Mouse (Mus musculus): Measurements from ENCODE around the gene Hivep3. TPM values are rescaled to one million over a fixed set of nuclear protein-coding genes. Genes with fewer than 3 reads are reported as not detected.
A peak's percentile ranks its signal among the peaks of the same experiment; 100 is the strongest.

Gene Hivep3
- polyA plus RNA-seq, 1 experiment from 2014 or later = 0.84 TPM

DNA sequence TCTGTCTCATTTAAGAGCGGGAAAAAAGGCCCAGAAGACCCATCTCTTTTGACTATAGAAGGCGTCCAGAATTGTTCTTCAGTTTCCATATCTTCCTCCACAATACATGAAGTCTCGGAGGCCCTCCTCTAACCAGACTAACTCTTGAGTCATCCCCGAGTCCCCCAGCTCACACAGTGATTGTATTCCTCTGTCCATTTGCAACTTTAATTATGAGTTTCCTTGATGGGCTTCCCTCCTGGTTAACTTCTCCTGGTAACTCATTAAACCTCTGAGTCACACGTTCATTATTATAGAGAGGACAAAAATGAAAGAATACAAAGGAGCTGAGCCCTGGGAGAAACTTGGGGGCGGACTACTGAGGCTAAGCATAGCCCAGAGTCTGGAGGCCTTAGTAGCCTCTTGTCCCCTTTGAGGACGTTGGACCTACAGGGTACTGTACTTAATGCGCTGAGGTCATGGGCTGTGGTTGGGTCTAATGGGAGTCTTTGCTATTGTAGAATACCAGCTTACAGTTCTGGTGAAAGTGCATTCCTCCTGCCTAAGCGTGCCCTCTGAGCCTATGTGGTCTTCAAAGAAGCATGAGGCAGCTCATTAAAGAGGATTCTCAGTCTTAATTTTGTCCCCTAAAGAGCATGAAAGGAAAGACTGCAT, 56.0 kb downstream of the Hivep3 start:
- Histone ChIP-seq H3K27me3 (no peaks in the 10 kb centered on the region), H3K4me3 (replicated peaks) (no peak overlapping the region), H3K27ac (no peak overlapping the region), H3K9ac (replicated peaks) (no peak overlapping the region), H3K4me2 (no peak overlapping the region), H3K36me3 (no peaks in the 10 kb centered on the region), H3K4me1 (replicated peaks) (no peaks in the 10 kb centered on the region), H3K9me3 (peaks cover 2% of the 10 kb centered on the region; the same call in 1 of the 2 replicates)
- WGBS = 81% methylated on average over 9 of the region's 9 CpGs
- ATAC-seq (ENCODE audit: insufficient number of reproducible peaks, insufficient read depth, low FRiP score, low TSS enrichment, low read depth) = no peak

- Histone ChIP-seq H3K4me1 (replicated peaks) (no peaks in the 10 kb centered on the region), H3K27ac (no peak overlapping the region), H3K4me3 (replicated peaks) (no peak overlapping the region), H3K36me3 (no peaks in the 10 kb centered on the region), H3K9ac (replicated peaks) (no peak overlapping the region), H3K27me3 (no peaks in the 10 kb centered on the region), H3K9me3 (peaks cover 2% of the 10 kb centered on the region; the same call in 1 of the 2 replicates), H3K4me2 (no peak overlapping the region)
- WGBS = 70% methylated on average over 3 of the region's 3 CpGs
- no peak for ATAC-seq (ENCODE audit: insufficient number of reproducible peaks, insufficient read depth, low FRiP score, low TSS enrichment, low read depth)
Observed at GRCm38 (mm10) chr4:119798891-119799290, 65.3 kb downstream of the Hivep3 start.

GRCm38 (mm10) chr4:119806556-119806955, 73.0 kb downstream of the Hivep3 start:
- H3K36me3 ChIP-seq = no peaks in the 10 kb centered on the region
- WGBS = 76% methylated on average over 2 of the region's 2 CpGs
- no peak overlapping the region for H3K4me2 ChIP-seq
- no peak overlapping the region for H3K9ac ChIP-seq (replicated peaks)
- no peak overlapping the region for H3K4me3 ChIP-seq (replicated peaks)
- H3K27me3 ChIP-seq = peaks cover 5% of the 10 kb centered on the region
- H3K4me1 ChIP-seq (replicated peaks) = no peaks in the 10 kb centered on the region
- no peaks in the 10 kb centered on the region for H3K9me3 ChIP-seq
- H3K27ac ChIP-seq = no peak overlapping the region
- no peak for ATAC-seq (ENCODE audit: insufficient number of reproducible peaks, insufficient read depth, low FRiP score, low TSS enrichment, low read depth)

DNA sequence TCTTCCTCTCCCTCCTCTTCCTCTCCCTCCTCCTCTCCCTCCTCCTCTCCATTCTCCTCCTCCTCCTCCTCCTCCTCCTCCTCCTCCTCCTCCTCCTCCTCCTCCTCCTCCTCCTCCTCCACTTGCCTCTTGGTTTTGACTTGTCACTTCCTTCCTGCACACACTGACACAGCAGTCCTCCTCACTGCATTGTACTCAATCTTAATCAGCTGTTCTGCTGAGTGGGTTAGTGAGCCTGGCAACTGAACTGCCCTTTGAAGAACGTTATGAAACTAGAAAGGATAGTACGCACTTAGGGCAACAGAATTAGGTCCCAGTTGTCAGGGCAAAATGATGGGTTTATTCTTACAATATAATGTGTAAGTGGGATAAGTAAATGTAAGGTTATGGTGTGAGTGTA, 73.8 kb downstream of the Hivep3 start:
- ATAC-seq (ENCODE audit: insufficient number of reproducible peaks, insufficient read depth, low FRiP score, low TSS enrichment, low read depth) = no peak
- Histone ChIP-seq H3K27me3 (peaks cover 13% of the 10 kb centered on the region), H3K4me1 (replicated peaks) (no peaks in the 10 kb centered on the region), H3K27ac (no peak overlapping the region), H3K4me3 (replicated peaks) (no peak overlapping the region), H3K4me2 (no peak overlapping the region), H3K9me3 (no peaks in the 10 kb centered on the region), H3K36me3 (no peaks in the 10 kb centered on the region), H3K9ac (replicated peaks) (no peak overlapping the region)
- WGBS = 60% methylated on average over 2 of the region's 2 CpGs

GRCm38 (mm10) chr4:119809245-119809644, 75.7 kb downstream of the Hivep3 start:
- 30% methylated on average over 5 of the region's 5 CpGs for WGBS
- Histone ChIP-seq H3K36me3 (no peaks in the 10 kb centered on the region), H3K4me3 (replicated peaks) (no peak overlapping the region), H3K9me3 (no peaks in the 10 kb centered on the region), H3K4me2 (no peak overlapping the region), H3K27me3 (peaks cover 31% of the 10 kb centered on the region), H3K27ac (no peak overlapping the region), H3K9ac (replicated peaks) (no peak overlapping the region), H3K4me1 (replicated peaks) (peaks cover 3% of the 10 kb centered on the region)
- ATAC-seq (ENCODE audit: insufficient number of reproducible peaks, insufficient read depth, low FRiP score, low TSS enrichment, low read depth) = no peak

DNA sequence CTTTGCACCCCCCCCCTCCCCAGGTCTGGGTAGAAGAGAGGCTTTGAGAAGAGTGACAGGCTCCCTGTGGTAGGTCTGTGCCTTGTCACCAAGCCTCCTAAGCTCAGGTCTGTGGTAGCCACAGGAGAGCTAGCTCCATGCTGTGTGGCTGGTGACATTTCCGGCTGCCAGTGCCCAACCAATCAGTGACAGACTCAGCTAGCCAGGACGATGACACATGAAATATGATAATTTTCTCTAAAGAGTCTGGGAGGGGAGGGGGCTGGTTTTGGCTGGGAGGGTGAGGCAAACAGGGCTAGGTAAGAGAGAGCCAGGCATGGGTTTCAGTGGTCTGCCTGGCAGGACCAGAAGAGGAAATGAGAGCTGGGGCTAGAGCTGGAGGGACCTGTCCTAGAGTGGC, 79.2 kb downstream of the Hivep3 start:
- Histone ChIP-seq H3K9me3 (no peaks in the 10 kb centered on the region), H3K4me3 (replicated peaks) (no peak overlapping the region), H3K9ac (replicated peaks) (no peak overlapping the region), H3K4me1 (replicated peaks) (peaks cover 15% of the 10 kb centered on the region), H3K27me3 (peaks cover 61% of the 10 kb centered on the region), H3K27ac (no peak overlapping the region), H3K4me2 (no peak overlapping the region), H3K36me3 (no peaks in the 10 kb centered on the region)
- 13% methylated on average over 2 of the region's 2 CpGs for WGBS
- no peak for ATAC-seq (ENCODE audit: insufficient number of reproducible peaks, insufficient read depth, low FRiP score, low TSS enrichment, low read depth)

GRCm38 (mm10) chr4:119813500-119814184, 80.1 kb downstream of the Hivep3 start:
- peaks cover 15% of the 10 kb centered on the region for H3K4me1 ChIP-seq (replicated peaks)
- H3K27ac ChIP-seq = no peak overlapping the region
- WGBS = 9% methylated on average over 12 of the region's 12 CpGs
- no peak overlapping the region for H3K9ac ChIP-seq (replicated peaks)
- no peaks in the 10 kb centered on the region for H3K36me3 ChIP-seq
- H3K9me3 ChIP-seq = no peaks in the 10 kb centered on the region
- no peak overlapping the region for H3K4me3 ChIP-seq (replicated peaks)
- peaks cover 61% of the 10 kb centered on the region for H3K27me3 ChIP-seq
- 0 out of 2 replicates have a peak, but pooled peaks have one; percentile 75 for ATAC-seq (ENCODE audit: insufficient number of reproducible peaks, insufficient read depth, low FRiP score, low TSS enrichment, low read depth)
- peak overlapping the region; percentile 74; the same call in 1 of the 2 replicates for H3K4me2 ChIP-seq

DNA sequence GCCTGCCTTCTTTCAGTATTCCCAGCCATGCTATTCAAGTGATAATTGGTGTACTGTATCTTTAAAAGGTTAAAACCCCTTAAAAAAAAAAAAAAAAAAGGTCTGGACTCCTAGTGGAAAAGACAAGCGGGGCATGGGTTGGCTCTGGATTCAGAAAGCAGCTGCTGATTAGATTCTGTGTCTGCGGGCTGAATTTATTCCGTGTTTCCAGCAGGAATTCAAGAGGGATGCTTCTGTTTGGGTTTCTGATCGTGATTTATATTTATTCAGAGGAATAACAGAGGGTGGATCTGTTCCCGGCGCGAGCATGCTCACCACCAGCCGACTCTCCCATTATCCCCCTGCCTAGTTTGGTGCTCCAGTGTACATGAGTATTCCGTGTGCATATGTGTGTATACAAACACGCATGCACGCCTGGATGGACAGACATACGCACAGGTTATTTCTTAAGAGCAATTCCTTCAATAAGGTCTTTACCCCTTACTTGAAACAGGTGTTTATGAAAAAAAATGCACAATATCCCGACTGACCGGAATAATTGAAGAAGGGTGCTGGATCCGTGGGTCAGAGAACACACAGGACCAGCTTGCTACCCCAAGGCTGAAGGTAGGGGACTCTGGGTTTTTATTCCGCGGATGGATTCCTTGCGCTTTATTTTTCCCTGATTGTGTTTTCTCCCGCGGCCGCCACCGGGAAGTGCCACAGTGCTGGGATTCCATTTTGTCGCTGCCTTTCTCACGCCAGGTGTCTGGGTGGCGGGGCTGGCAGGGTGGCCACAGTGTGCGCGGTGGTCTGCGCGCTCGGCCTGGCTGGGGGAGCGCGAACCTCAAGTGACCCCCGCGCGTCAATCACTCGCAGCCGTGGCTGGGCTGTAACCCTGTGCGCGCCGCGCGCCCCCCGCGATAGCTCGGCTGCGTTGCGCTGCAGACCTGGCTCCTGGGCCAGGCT, 80.9 kb downstream of the Hivep3 start:
- WGBS = 3% methylated on average over 47 of the region's 47 CpGs
- peak overlapping the region; percentile 47 for H3K9ac ChIP-seq (replicated peaks)
- no peaks in the 10 kb centered on the region for H3K36me3 ChIP-seq
- H3K4me2 ChIP-seq = peak overlapping the region; percentile 74
- H3K9me3 ChIP-seq = no peaks in the 10 kb centered on the region
- H3K4me3 ChIP-seq (replicated peaks) = peak overlapping the region; percentile 47
- no peak overlapping the region for H3K27ac ChIP-seq
- peak; percentile 37; the same call in 1 of the 2 replicates for ATAC-seq (ENCODE audit: insufficient number of reproducible peaks, insufficient read depth, low FRiP score, low TSS enrichment, low read depth)
- H3K27me3 ChIP-seq = peaks cover 61% of the 10 kb centered on the region
- H3K4me1 ChIP-seq (replicated peaks) = peaks cover 15% of the 10 kb centered on the region

DNA sequence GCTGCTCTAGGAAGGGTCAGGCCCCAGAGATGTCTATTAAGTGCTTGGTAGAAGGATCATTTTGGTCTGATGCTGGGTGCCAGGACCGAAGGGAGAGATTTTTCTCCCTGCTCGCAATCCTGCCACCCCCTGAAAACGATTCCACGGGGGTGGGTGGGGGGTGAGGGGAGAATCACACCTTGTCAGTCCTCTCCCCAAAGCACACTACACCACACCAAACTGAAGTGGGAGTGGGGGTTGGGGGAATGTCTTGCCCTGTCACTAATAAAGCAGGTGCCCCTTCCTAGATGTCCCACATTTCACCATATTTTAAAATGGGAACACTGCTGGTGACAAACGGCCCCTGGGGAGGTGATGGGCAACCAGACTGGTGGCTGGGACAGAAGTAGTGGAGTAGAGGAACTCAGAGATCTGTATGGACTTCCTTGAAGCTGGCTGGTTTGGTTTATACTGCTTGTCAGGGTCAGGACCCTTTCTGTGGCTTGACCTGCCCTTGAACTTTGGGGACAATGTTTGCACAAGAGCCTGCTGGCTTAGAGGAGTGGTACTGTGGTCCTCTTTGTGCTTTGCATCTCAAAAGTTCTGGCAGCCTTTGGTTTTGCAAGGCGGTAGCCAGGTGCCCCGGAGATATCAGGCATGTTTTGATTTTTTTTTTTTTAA, 81.7 kb downstream of the Hivep3 start:
- Histone ChIP-seq H3K4me3 (replicated peaks) (peak overlapping the region; percentile 47), H3K27me3 (peaks cover 61% of the 10 kb centered on the region), H3K27ac (no peak overlapping the region), H3K4me2 (peak overlapping the region; percentile 74), H3K4me1 (replicated peaks) (peaks cover 15% of the 10 kb centered on the region), H3K9me3 (no peaks in the 10 kb centered on the region), H3K36me3 (no peaks in the 10 kb centered on the region), H3K9ac (replicated peaks) (peak overlapping the region; percentile 47)
- WGBS = 16% methylated on average over 7 of the region's 7 CpGs
- no peak; the same call in 1 of the 2 replicates for ATAC-seq (ENCODE audit: insufficient number of reproducible peaks, insufficient read depth, low FRiP score, low TSS enrichment, low read depth)

- no peak overlapping the region for H3K9ac ChIP-seq (replicated peaks)
- H3K4me1 ChIP-seq (replicated peaks) = peaks cover 15% of the 10 kb centered on the region
- no peaks in the 10 kb centered on the region for H3K36me3 ChIP-seq
- no peak overlapping the region for H3K27ac ChIP-seq
- ATAC-seq (ENCODE audit: insufficient number of reproducible peaks, insufficient read depth, low FRiP score, low TSS enrichment, low read depth) = no peak
- no peak overlapping the region for H3K4me3 ChIP-seq (replicated peaks)
- no peak overlapping the region for H3K4me2 ChIP-seq
- peaks cover 61% of the 10 kb centered on the region for H3K27me3 ChIP-seq
- H3K9me3 ChIP-seq = no peaks in the 10 kb centered on the region
Observed at GRCm38 (mm10) chr4:119815793-119816161, 82.2 kb downstream of the Hivep3 start.

All from limb, embryonic 12.5 days (tissue).